Mouse (Mus musculus): ENCODE measurements around the gene Gm49358.

Gm49358 gene

DNA sequence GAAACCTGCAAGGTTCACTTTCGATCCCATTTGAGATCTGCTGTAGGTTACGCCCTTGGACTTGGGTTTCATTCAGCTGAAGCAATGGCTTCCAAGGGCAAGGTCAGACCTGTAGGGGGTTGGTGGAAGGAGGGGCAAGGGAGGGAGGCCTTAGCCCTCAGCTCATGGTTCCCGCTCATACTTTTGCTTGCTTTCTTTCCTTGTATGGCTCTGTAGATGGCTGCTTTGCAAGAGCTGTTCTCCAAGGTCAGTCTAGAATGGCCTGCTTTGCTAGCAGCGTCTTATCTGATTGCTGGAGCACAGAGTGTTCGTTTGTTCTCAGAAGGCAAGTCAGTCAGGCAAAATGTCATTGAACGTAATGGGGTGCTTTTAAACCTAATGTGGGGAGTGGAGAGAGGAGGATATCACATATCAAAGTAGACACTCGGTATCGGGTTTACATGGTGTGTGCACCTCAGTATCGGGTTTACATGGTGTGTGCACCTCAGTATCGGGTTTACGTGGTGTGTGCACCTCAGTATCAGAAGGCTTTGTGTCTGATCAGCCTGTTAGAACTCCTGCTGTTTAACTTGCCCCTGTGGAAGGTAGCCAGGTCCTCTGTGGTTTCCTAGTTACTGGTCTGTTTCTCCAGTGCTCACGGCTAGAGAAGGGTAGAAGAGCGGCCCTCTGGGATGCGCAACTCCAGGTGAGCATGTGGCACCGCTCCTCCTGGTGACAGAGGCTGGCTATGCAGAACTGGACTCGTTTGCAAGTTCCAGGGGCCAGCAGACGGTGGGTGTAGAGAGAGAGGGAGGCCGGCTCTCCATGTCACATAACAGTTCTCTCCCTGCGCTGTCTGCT, 50.7 kb downstream of the Gm49358 start:
- peak in 1 of 2 experiments; percentile 52 for DNase-seq

DNA sequence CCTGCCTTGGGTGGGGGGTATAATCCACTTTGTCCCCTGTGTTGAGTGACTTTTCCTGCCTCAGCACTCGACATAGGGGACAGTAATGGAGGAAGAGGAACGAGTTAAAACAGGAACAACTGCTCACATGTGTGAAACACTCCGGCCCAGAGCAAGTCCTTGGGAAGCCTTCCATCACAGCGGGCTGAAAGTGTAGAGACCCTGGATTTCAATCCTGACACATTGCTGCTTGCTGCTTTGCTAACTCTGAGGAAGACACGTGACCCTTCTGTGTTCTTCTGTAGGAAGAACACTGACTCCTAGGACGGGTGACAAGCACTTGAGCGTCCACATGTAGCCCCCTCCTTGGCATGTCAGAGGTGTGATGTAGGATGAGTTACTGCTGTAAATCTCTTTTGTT, 51.4 kb downstream of the Gm49358 start:
- no peak for DNase-seq

DNA sequence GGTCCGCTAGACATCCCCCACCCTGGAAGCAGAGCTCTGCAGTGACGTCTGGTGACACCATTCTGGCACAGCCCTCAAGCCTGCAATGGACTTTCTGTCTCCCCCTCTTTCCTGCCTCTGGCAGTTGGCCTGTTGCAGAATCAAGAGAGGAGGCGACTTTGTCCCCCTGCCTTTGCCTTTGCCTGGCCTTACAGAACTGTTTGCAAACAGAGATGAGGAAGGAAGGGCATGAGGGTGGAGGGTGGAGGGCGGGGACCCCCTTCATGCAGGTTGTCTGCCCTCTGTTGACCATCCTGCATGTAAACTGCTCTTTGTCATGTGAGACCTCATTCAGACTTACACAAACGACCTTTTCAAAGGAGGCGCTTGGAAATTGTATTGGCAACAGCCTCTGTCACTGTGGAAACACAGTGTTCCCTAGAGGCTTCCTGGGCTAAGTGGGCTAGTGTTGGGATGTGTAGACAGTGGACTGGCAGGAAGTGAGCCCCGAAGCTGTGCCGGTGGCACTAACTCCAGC, 55.9 kb downstream of the Gm49358 start:
- peak in 1 of 2 experiments; percentile 38 for DNase-seq

DNA sequence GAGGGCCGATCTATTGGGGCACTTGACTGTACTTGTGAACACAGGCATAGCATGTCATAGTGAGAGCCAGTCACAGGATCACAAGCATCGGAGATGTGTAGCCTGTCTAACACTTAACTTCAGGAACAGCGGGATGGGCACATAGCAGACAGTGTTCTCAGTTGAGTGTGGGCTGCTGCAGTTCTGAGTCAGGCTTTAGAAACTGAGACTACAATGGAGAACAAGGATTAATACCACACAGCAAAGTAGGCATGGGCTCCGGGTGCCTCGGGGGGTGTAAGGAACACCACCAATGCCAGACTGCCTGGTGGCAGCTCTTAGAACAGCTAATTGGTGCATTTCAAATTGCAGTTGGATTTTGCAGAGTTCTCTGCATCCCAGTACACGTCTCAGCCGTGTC, 57.2 kb downstream of the Gm49358 start:
- DNase-seq = no peak

DNA sequence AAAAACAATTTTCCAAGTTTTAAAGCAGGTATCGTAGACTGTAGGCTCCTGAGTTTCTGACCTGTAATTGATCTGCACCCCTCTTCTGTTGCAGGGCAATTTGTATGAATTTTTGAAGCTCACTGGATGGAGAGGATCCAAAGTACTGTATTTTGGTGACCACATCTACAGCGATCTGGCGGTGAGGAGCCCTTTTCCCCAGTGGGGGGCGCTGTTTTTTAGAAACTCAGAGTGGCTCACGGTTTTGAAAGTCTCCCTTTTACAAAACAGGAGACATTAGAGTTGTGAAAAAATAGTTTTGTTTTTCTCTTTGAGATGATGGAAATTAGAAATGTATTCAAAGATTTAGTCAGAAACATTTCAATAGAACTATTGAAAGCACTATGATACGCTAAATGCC, 60.3 kb downstream of the Gm49358 start:
- no peak for DNase-seq

DNA sequence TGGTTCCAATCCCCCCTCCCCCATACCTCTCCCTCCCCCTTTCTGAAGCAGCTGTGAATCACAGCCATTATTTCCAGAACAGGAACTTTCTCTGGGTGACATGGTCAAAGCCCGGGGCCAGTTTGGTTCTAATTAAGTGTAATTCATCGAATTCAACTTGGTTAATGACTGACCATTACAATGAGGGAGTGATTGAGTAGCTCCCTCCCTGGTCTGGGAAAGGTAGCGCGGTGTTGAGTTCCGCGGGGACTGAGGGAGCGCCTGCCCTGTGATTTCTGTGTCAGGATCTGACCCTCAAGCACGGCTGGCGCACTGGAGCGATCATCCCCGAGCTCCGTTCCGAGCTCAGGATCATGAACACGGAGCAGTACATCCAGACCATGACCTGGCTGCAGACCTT, 61.1 kb downstream of the Gm49358 start:
- DNase-seq = no peak

DNA sequence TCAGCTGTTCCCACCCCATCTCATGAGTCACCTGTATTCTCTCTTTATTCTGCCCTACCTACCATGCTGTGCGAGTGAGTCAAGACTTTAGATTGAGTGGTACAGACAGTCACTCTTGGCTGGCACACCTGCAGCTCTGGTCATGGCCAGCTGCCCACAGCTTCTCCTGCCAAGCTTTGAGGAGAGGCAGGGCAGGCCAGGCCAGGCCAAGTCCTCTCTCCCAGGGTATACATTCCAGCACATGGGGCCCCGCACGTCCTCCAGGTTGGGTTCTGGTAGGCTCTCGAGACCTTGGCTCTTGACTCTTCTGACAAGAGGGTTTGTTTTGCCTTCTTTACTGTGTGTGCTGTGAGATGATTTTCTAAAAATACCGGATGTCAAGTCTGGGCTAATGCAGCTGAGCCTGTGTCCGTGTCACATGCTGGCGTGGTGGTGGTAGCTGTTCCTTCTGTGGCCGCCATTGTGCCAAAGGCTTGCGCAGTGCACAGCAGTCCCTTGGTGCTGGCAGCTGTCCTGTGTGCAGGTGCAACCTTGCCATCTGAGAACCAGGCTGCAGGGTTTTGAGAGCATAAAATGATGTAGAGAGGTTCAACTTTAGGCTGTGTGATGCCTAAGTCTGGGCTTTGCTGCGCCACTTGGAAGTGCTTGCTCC, 62.2 kb downstream of the Gm49358 start:
- DNase-seq = peak; percentile 90 to 92

GRCm38 (mm10) chr10:86826929-86827328, 63.2 kb downstream of the Gm49358 start:
- DNase-seq = no peak

GRCm38 (mm10) chr10:86828221-86829135, 64.7 kb downstream of the Gm49358 start:
- no peak for DNase-seq

DNA sequence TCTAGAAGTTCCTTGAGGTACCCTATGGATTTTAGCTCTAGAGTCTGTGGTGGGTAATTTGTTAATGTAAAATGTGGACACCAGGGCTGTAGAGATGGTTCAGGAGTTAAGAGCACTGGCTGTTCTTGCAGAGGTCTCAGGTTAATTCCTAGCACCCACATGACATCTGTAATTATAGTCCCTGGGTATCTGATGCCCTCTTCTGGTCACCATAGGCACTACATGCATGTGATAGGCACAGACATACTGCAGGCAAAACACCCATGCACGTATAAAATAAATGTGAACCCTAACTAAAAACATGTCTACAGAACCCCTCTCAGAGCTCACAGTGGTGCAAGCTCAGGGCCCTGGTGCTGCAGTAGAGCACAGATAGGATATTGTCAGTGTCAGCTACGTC, 65.7 kb downstream of the Gm49358 start:
- DNase-seq = no peak

GRCm38 (mm10) chr10:86836784-86837183, 73.0 kb downstream of the Gm49358 start:
- peak; percentile 54 to 64 for DNase-seq

DNA sequence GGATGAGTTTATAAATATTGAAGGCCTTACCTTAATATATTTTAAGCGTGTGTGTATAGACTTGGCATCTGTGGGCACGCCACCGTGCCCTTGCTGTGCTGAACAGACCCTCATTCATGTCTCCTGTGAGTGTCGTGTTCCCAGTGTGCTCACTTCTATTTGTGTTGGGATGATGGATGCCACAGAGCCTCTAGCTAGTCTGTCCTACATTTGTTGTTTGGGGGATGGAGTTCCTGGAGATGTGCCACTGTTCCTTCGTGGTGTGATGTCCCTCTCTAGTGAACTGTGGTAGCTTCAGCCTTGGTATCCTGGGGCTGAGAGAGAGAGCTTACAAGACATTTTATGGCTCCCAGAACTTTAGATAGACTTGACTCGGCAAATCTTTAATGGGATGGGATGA, 75.1 kb downstream of the Gm49358 start:
- no peak for DNase-seq

- DNase-seq = no peak
Observed at GRCm38 (mm10) chr10:86842659-86843058, 78.9 kb downstream of the Gm49358 start.

GRCm38 (mm10) chr10:86846926-86847467, 83.2 kb downstream of the Gm49358 start:
- DNase-seq = no peak

- no peak for DNase-seq
Observed at GRCm38 (mm10) chr10:86849087-86849486, 85.3 kb downstream of the Gm49358 start.

- DNase-seq = no peak
Observed at GRCm38 (mm10) chr10:86849508-86849907, 85.7 kb downstream of the Gm49358 start.

DNA sequence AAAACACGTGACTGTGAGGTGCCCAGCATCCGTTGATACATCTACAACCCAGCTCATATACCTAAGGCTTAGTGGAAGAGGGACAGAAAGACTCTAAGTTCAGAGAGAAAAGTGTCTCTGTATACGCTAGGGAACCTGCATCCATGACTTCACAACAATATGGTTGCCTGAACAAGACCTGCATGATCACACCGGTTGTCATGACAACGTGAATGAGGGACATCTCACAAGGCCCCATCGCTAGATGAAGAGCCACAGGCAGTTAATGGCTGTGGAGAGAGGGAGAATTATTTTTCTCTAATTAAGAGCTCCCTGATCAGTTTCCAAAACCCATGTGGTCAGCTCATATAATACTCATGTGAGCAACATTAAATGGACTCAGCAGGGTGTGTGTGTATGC, 88.4 kb downstream of the Gm49358 start:
- DNase-seq = no peak

- no peak for DNase-seq
Observed at GRCm38 (mm10) chr10:86853433-86853832, 89.7 kb downstream of the Gm49358 start.

GRCm38 (mm10) chr10:86860396-86860795, 96.6 kb downstream of the Gm49358 start:
- no peak for DNase-seq

GRCm38 (mm10) chr10:86862496-86862895, 98.7 kb downstream of the Gm49358 start:
- no peak for DNase-seq

GRCm38 (mm10) chr10:86863429-86863828, 99.7 kb downstream of the Gm49358 start:
- no peak for DNase-seq

GRCm38 (mm10) chr10:86872121-86872520, 108.3 kb downstream of the Gm49358 start:
- no peak for DNase-seq

DNA sequence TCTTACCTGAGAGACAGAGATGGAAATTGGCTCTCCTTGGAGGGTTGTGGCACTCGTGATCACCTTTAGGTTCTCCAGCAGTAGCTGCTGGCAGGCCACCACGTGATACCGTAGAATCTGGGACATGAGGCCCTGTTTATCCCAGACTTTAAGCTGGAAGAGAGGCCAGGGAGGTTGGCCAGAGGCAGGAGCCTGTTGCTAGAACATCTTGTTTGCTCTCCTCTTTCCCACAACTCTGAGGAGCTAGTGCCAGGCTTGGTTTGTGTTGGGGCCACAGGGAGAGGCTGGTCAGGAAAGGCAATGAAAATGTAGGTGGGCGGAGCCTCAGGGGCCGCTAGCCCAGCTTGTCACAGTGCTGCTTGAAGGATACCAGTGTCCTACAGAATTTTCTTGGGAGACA, 108.8 kb downstream of the Gm49358 start:
- DNase-seq = no peak
